Mouse (Mus musculus): ENCODE measurements at regions not wholly inside any gene's neighbourhood (a gene's known extent, or its start where the extent isn't known, plus 50 kb on each side); places are given as distances from the start of the nearest gene placed in this dataset.

DNA sequence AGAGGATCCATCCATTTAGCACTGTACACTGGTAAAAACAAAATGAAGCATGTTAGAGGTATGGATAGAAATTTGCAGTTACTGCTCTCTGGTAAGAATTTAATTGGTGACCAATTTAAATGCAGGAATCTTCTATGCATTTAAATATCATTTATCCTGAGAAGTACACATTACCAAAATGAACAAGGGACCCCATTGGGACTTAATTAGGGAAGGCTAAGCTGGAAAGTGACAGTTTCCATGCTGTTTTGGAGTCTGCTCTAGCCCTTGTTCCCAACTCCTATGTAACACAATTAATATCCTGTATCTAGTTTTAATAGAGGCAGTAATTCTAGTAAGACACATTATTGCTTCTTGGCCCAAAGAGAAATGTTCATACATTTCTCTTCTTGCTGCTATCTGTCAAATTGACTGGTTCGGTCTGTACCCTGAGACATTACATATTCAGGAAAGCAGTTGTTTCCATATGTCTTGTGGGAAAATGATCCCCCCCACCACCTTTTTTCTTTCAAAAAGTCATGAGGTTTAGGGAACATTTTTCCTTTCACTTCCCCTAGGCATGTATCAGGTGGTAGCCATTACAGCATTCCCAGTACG is 504.4 kb upstream of the Nrsn1 start:
- Histone ChIP-seq H3K27me3 (ENCODE audit: poor library complexity, severe bottlenecking) (no peaks in the 10 kb centered on the region), H3K9me3 (no peaks in the 10 kb centered on the region), H3K36me3 (replicated peaks) (no peaks in the 10 kb centered on the region), H3K27ac (no peak overlapping the region), H3K4me3 (no peak overlapping the region), H3K4me1 (peaks cover 5% of the 10 kb centered on the region; the same call in 1 of the 2 replicates)
- WGBS, result 83% methylated on average over 2 of the region's 2 CpGs
- DNase-seq (ENCODE audit: extremely low spot score, low spot score), result no peak

- Histone ChIP-seq H3K27ac (no peak overlapping the region), H3K27me3 (ENCODE audit: poor library complexity, severe bottlenecking) (no peaks in the 10 kb centered on the region), H3K36me3 (replicated peaks) (no peaks in the 10 kb centered on the region), H3K4me1 (peaks cover 26% of the 10 kb centered on the region), H3K9me3 (no peaks in the 10 kb centered on the region), H3K4me3 (no peak overlapping the region)
- no peak for DNase-seq (ENCODE audit: extremely low spot score, low spot score)
Measured at GRCm38 (mm10) chr13:25754515-25755105, 484.3 kb upstream of the Nrsn1 start.

GRCm38 (mm10) chr13:25751409-25751777 is 481.1 kb upstream of the Nrsn1 start:
- Histone ChIP-seq H3K4me1 (peaks cover 26% of the 10 kb centered on the region), H3K36me3 (replicated peaks) (no peaks in the 10 kb centered on the region), H3K9me3 (no peaks in the 10 kb centered on the region), H3K27me3 (ENCODE audit: poor library complexity, severe bottlenecking) (no peaks in the 10 kb centered on the region), H3K4me3 (no peak overlapping the region), H3K27ac (peak overlapping the region; percentile 71)
- no peak for DNase-seq (ENCODE audit: extremely low spot score, low spot score)
- WGBS, result 39% methylated on average over 4 of the region's 4 CpGs

- Histone ChIP-seq H3K4me1 (peaks cover 26% of the 10 kb centered on the region), H3K27ac (peak overlapping the region; percentile 71), H3K9me3 (no peaks in the 10 kb centered on the region), H3K27me3 (ENCODE audit: poor library complexity, severe bottlenecking) (no peaks in the 10 kb centered on the region), H3K36me3 (replicated peaks) (no peaks in the 10 kb centered on the region), H3K4me3 (no peak overlapping the region)
- WGBS, result 21% methylated on average over 8 of the region's 8 CpGs
- DNase-seq (ENCODE audit: extremely low spot score, low spot score), result no peak
Measured at GRCm38 (mm10) chr13:25750460-25751408, 480.4 kb upstream of the Nrsn1 start.

GRCm38 (mm10) chr13:25738601-25739000 is 468.3 kb upstream of the Nrsn1 start:
- Histone ChIP-seq H3K9me3 (no peaks in the 10 kb centered on the region), H3K27ac (0 out of 2 replicates have a peak overlapping the region, but pooled peaks have one; percentile 20), H3K4me1 (peaks cover 6% of the 10 kb centered on the region), H3K36me3 (replicated peaks) (no peaks in the 10 kb centered on the region), H3K27me3 (ENCODE audit: poor library complexity, severe bottlenecking) (no peaks in the 10 kb centered on the region), H3K4me3 (no peak overlapping the region)
- WGBS, result 13% methylated on average over 2 of the region's 2 CpGs
- DNase-seq (ENCODE audit: extremely low spot score, low spot score), result no peak

DNA sequence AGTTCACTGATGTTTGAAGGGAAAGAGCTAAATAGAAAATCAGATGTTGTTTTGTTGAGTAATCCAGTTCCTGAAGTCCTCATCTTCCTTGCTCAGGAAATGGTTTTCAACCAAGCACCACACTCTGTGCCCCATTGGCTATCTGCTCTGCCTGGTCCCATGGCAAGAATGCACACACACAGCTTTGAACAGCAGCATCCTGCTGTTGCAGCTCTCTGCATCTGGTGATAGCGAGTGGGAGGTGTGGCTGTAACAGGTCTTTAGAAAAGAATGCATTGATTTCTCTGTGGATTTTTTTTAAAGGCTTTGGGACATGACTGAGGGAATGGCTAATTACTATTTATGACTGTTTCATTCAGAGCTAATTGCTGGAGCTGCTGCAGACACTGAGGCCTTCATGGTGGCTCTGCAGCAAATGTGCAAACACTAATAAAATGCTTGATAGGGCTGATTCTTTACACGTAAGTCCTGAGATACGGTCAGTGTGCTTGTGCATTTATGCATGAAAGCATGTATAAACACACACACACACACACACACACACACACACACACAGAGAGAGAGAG is 459.1 kb upstream of the Nrsn1 start:
- H3K4me1 ChIP-seq, result peaks cover 10% of the 10 kb centered on the region
- peaks cover 3% of the 10 kb centered on the region; the same call in 1 of the 2 replicates for H3K27me3 ChIP-seq (ENCODE audit: poor library complexity, severe bottlenecking)
- no peak for DNase-seq (ENCODE audit: extremely low spot score, low spot score)
- H3K27ac ChIP-seq, result no peak overlapping the region
- no peaks in the 10 kb centered on the region for H3K36me3 ChIP-seq (replicated peaks)
- 36% methylated on average over 3 of the region's 3 CpGs for WGBS
- H3K4me3 ChIP-seq, result no peak overlapping the region
- H3K9me3 ChIP-seq, result no peaks in the 10 kb centered on the region

DNA sequence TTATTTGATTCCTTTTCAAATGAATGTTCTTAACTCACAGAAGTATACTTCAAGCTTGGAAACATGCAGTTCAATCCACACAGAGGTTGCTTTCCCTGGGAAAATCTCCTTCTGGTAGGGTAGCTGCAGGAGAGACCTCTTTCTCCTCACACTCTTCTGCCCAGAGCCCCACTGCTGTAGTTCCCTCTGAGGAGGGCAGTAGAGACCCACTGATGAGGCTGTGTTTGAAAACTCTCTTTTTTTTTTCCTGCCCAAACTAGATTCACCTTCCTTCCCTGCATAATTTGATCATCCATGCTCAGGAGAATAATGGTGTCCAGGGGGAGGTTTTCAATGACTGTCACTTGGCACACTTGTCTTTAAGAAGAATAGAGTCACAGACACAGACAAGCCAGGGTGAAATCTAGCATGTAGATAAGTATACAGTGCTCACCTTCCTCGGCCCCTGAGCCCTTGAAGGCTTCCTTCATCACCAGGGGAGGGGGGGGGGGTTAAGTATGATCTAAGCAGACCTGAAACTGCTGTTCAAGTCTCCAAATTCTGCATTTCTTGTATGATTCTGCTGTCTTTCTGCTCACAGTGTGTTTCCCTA is 457.3 kb upstream of the Nrsn1 start:
- peaks cover 3% of the 10 kb centered on the region; the same call in 1 of the 2 replicates for H3K27me3 ChIP-seq (ENCODE audit: poor library complexity, severe bottlenecking)
- H3K36me3 ChIP-seq (replicated peaks), result no peaks in the 10 kb centered on the region
- H3K27ac ChIP-seq, result no peak overlapping the region
- DNase-seq (ENCODE audit: extremely low spot score, low spot score), result no peak
- H3K4me3 ChIP-seq, result no peak overlapping the region
- 79% methylated on average over 1 of the region's 1 CpGs for WGBS
- H3K4me1 ChIP-seq, result peaks cover 10% of the 10 kb centered on the region
- no peaks in the 10 kb centered on the region for H3K9me3 ChIP-seq

- Histone ChIP-seq H3K9me3 (no peaks in the 10 kb centered on the region), H3K4me1 (no peaks in the 10 kb centered on the region), H3K27ac (no peak overlapping the region), H3K36me3 (replicated peaks) (no peaks in the 10 kb centered on the region), H3K4me3 (no peak overlapping the region), H3K27me3 (ENCODE audit: poor library complexity, severe bottlenecking) (no peaks in the 10 kb centered on the region; the same call in 1 of the 2 replicates)
- no peak for DNase-seq (ENCODE audit: extremely low spot score, low spot score)
- WGBS, result 69% methylated on average over 4 of the region's 4 CpGs
Measured at GRCm38 (mm10) chr13:25722595-25723525, 452.6 kb upstream of the Nrsn1 start.

DNA sequence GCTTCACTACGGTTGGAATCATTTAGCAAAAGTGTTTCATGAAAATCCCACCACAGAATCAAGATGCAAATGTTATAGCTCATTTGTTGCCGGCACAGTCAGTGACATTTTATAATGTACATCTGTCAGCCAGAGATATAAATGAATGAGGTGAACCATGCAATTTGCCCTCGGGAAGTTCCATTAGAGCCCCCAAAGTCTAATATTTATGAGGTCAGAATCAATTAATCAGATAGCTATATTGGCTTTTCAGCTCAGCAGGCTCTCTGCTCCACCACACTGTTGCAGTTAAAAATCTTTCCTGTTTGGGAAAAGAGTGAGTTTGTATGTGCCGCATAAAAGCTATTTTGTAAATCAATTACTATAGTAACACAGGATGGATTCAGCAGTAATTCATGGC is 430.7 kb upstream of the Nrsn1 start:
- 86% methylated on average over 4 of the region's 4 CpGs for WGBS
- Histone ChIP-seq H3K4me3 (no peak overlapping the region), H3K27me3 (ENCODE audit: poor library complexity, severe bottlenecking) (no peaks in the 10 kb centered on the region), H3K4me1 (no peaks in the 10 kb centered on the region), H3K27ac (no peak overlapping the region), H3K36me3 (replicated peaks) (no peaks in the 10 kb centered on the region), H3K9me3 (no peaks in the 10 kb centered on the region)
- DNase-seq (ENCODE audit: extremely low spot score, low spot score), result no peak

DNA sequence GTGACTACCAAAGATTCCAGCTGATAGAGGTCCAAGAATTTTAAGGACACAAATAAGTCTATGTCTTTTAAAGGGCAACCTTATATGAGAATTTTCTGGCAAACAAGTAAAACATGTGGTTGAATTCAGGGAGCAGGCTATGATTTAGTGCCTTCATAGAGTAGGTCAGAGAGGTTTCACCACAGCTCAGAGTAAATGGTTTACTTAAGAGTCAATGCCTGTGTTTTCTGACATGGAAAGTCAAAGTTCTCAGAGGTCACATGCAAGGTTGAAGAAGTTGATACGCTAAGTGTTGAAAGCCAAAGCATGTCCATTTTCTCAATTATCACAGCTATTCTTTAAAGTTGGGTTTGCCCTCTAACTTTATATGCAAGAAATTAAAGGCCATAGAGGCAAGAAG is 425.7 kb upstream of the Nrsn1 start:
- no peaks in the 10 kb centered on the region for H3K27me3 ChIP-seq (ENCODE audit: poor library complexity, severe bottlenecking)
- 85% methylated on average over 1 of the region's 1 CpGs for WGBS
- DNase-seq (ENCODE audit: extremely low spot score, low spot score), result no peak

GRCm38 (mm10) chr13:25695017-25695604 is 424.8 kb upstream of the Nrsn1 start:
- Histone ChIP-seq H3K27me3 (ENCODE audit: poor library complexity, severe bottlenecking) (no peaks in the 10 kb centered on the region), H3K36me3 (replicated peaks) (no peaks in the 10 kb centered on the region), H3K4me1 (peaks cover 3% of the 10 kb centered on the region; the same call in 1 of the 2 replicates), H3K9me3 (no peaks in the 10 kb centered on the region), H3K27ac (no peak overlapping the region), H3K4me3 (no peak overlapping the region)
- DNase-seq (ENCODE audit: extremely low spot score, low spot score), result no peak
- 93% methylated on average over 14 of the region's 14 CpGs for WGBS

More for the DNA sequence above, 425.7 kb upstream of the Nrsn1 start:
- H3K4me1 ChIP-seq, result peaks cover 3% of the 10 kb centered on the region; the same call in 1 of the 2 replicates
- H3K9me3 ChIP-seq, result no peaks in the 10 kb centered on the region
- H3K36me3 ChIP-seq (replicated peaks), result no peaks in the 10 kb centered on the region
- H3K27ac ChIP-seq, result no peak overlapping the region
- H3K4me3 ChIP-seq, result no peak overlapping the region

All from forebrain, embryonic 10.5 days (tissue).